Mouse (Mus musculus) cerebellum, adult 9-10 months (tissue): ENCODE measurements around the gene Nadsyn1.

Source experiments
- DNase-seq: peaks from one replicate; pipeline ENCODE4 v3.0.0; 2022

Gene Nadsyn1

DNA sequence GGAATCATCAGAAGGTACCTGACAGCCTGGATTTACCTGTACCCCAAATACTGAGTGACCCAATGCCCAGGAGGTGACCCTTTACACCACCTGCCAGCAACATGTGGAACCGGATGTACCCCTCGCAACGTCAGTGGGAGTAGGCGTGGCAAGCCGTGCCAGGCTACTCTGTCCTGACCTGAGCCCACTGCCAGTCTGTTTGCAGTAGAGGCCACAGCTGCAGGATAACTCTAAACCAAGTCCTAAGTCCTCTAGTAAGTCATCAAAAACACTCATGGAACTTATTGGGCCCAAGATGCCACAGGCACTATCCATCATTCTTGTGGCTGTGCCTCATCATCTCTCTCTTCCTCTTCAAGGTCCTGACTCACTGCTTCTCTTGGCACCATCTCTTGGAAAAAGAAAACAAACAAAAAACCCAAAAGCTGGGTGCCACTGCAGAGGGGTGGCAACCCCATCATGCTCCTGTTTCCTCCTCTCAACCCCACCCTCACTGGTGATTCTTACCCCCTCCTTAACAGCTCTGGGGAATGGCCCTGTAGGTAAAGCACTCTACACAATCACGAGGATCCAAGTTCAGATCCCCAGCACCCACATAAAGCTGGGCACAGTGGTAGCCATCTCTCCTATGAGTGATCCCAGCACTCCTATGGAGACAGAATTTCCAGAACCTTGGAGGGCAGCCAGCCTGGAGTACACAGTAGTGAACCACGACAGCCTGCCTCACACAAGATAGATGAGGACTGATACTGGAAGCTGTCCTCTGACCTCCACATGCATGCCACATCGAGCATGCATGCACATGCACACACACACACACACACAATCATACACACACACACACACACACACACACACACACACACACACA, 21.2 kb downstream of the Nadsyn1 start:
- DNase-seq = no peak

DNA sequence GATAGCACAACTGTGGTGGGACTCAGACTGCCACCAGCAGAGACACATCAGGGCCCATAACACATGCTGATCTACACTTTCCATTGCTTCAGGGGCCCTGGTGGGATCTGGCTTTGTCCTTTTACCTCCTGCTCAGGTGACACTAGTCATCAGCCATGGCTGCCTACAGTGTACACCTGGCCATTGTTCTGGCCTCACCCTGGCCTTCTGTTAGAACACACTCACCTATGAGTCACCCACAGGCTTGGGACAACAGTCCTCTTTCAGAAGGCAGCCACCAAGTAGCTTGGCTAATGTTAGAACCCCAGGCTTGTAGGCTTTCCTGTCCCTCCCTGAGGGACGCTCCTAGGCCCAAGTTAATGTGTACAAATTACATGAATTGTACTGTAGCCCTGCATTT, 21.9 kb downstream of the Nadsyn1 start:
- DNase-seq = no peak

DNA sequence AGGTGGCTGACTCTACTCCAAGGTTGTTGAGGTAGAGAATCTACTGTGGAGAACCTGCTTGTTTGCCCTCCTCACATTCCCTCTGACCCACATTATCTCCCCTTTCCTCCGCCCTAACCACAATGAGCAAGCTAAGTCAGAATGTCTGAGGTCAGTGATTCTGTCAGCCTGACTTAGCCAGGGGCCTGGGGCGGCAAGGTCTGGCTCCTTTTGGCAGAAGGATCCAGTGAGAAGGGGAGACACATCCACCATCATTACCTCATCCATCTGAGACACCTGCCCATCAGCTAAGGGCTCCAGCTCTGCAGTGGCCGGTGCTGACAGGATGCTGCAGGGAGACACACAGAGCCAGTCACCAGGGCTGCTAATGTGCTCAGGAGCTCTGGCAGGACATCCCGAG, 23.9 kb downstream of the Nadsyn1 start:
- no peak for DNase-seq

DNA sequence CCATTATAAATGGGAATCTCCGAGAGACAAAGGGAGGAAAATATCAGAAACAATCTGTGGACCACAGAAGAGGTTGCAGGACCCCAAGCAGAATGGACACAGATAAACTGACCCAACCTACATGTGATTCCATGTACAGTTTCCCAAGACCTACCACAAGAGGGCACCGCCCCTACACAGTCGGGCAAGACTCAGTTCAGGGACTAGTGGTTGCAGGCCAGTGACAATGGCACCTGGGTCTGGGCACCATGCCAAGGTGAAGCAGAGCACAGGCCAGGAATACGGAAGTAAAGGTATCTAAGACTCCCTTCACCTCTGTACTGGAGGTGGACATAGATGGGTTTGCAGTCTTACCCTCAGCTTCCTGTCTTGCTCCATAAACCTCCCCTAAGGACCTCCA, 29.5 kb downstream of the Nadsyn1 start:
- no peak for DNase-seq

DNA sequence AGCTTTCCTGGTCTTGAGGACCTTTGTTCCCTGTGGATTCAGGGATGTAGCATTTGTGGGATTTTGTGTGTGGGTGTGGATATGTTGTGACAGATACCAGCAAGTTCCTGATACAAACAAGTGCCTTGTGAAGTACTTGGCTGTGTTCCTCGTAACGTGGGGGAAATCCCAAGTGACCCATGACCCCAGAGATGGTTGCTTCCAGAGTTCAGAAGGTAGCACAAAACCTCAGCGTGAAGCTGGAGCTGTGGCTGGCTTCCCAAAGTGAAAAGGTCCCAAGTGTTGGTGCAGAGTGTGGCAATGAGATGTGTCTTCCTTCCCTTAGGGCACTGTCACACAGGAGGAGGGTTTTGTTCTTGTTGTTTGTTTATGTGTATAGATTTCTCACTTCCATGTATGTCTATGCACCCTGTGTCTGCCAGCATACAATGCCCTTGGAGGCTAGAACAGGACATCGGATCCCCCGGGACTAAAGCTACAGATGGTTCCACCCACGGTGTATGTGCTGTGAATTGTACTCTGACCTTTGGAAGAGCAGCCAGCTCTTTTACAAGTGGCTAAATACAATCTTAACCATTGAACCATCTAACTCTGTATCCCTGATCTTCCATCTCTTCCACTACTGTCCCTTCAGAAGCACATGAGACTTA, 30.2 kb downstream of the Nadsyn1 start:
- DNase-seq = no peak

DNA sequence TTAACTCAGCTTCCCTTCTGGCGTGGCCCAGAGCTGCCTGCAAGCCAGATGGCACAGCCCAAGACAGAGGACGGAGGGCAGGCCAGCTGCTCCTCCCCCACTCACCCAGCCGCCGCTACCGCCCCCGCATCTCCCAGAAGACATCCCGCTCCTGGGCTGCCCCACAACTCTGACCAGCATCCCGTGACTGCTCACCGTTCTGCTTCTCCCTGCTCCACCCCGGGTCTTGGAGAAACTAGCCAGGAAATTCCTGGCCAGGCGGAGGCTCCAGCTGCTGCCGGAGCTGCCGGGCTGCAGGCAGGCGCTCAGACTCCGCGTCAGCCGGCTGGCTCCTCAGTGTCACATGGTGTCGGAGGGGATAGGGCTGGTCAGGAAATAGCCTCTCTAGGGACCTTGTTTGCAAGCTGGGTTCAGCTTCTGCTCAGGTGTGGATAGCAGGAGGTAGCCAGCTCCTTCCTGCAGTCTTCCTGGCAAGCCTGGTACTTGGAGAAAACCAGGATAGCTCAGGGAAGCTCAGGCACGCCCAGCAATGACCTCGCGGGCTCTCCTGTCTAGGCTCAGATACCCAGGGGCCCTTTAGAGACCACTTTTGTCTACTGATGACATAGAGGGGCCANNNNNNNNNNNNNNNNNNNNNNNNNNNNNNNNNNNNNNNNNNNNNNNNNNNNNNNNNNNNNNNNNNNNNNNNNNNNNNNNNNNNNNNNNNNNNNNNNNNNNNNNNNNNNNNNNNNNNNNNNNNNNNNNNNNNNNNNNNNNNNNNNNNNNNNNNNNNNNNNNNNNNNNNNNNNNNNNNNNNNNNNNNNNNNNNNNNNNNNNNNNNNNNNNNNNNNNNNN, 38.4 kb downstream of the Nadsyn1 start, which contains the start of gene Mrgpre:
Gene Mrgpre, minus strand, starts transcription at position 505 of the 834 bp plus-strand sequence.
- DNase-seq = peak; percentile 32

DNA sequence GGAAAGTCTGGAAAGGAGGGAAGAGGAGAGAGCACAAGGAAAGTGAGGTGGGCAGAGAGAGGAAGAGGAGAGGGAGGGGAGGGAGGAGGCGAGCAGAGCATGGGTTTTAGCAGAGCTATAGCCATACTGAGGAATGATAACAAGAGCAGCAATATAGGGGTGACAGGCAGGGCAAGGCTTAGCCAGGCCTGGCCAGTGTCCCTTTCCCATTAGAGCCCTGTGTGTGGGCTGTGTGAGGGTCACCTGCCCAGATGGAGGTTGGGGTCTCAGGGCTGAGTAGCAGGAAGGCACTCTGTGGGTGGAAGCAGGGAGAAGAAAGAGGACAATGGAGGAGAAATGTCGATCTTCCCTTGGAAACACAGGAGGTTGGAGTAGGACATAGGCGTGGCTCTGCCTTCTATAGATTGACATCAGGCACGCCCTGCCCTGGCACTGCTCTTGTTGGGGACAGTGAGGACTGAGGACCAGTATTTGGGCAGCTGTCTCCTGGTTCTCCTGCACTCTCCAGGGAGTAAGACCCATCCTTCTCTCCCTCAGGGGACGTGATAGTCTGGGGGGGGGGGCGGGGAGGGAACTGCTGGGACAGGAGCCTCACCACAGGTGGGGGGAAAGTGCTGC, 39.2 kb downstream of the Nadsyn1 start:
- DNase-seq = no peak

DNA sequence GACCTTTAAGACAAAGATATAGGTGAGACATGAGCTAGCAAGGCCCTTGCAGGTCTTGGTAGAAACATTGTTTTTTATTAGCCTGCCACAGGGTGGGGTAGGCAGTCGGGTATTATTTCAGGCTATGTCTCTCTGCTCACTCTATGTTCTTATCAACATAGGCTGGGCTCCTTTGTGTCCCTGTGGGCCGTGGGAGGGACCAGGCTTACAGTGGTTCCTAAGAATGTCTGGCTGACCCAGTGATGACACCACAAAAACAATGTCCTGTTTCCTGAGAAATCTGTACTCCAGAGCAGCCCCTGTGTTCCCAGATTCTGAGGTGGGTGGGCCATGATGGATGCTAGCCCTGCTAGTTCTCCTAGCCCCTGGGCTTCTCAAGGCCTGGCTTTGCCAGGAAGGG, 45.3 kb downstream of the Nadsyn1 start:
- DNase-seq = no peak

DNA sequence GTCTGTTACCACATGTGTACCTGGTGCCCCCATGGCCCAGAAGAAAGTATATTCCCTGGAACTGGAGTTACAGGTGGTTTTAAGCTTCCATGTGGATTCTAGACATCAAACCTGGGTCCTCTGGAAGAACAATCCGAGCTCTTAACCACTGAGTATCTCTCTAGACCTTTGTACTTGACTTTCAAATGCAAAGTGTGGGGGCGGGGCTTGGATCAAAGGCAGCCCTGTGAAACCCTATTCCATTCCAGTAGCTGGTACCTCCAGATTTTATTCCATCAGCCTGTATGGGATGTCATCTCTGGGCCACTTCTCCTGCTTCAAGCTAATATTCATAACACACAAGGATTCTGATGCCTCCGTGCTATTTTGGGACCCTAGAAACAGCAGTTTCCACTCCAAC, 46.5 kb downstream of the Nadsyn1 start:
- no peak for DNase-seq

DNA sequence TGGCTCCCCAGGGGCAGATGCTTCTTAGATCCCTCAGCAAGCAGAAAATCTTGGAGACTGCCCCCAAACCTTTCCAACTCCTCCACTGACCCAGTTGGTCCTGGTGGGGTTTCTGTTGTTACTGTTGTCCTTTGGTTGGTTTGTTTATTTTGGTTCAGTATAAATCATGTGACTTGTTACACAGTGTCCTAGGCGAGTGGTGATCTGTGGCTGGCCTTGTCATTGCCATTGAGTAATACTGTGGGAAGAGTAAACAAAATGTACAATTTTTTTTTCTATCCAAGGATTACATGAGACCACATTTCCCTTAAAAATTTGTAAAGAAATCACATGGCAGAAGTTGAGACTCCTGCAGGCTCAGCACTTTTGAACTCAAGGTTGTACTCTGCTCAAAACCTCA, 53.2 kb downstream of the Nadsyn1 start:
- no peak for DNase-seq

DNA sequence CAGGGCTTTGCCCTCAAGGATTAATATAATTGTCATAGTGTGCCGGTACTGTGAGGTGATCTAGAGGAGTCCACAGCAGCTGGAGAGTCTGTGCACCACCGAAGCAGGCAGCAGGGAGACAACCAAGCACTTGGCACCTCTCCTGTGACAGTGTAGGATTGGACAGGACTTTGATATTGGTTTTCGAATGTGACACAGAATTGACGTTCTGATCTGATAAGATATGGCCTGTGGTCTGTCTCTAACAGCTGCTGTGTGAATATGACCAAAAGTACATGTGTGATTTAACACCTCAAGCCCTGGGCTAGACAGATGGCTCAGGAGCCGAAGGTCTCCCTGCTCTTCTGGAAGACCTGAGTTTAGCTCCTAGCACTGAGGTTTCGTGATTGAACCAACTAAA, 54.4 kb downstream of the Nadsyn1 start:
- DNase-seq = no peak

DNA sequence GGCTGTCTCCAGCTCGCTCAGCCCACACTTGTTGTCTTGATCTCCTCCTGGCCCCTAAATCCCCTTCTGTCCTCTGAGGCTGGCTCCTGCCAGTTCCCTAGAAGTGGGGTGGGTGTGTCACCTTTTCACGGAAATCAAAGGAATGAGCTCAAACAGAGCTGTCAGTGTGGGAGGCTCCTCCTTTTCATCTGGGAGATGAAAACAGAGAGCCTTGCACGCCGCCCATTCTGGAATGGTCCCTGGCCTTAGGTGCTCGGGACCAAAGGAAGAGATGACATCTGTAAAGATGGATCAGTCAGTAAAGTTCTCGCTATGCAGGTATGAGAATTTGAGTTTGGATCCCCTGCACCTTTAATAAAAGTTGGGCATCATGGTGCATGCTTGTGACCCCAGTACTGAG, 55.8 kb downstream of the Nadsyn1 start, which contains the start of gene Mrgprg:
Gene Mrgprg, minus strand, starts transcription at position 101 of the 400 bp plus-strand sequence.
- DNase-seq = no peak

DNA sequence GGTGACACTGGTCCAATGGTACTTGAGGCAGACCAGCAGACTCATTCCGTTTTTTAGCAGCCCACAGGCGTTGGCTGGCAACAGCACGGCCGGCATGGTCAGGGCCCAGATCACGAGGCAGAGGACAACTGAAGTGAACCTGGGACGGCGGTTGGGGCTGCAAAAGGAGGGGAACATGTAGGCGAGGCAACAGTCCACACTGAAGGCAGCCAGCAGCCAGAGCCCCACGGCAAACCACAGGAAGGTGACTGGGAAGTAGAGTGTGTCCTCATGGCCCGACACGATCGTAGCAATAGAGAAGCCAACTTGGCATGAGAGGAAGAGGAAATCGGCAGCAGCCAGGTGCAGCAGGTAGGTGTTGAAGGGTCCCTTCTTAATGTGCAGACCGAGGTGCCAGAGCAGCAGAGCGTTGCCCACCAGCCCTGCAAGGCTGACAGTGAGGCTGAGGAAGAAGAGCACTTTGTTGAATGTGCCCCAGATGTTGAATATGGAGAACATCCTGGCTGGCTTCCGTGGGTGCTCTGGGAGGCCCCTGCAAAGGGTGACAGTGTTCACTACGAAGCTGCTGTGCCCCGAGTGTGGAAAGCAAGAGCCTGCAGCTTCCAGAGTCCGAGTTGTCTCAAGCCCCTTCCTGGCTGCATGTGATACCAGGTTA, 57.6 kb downstream of the Nadsyn1 start:
- no peak for DNase-seq

DNA sequence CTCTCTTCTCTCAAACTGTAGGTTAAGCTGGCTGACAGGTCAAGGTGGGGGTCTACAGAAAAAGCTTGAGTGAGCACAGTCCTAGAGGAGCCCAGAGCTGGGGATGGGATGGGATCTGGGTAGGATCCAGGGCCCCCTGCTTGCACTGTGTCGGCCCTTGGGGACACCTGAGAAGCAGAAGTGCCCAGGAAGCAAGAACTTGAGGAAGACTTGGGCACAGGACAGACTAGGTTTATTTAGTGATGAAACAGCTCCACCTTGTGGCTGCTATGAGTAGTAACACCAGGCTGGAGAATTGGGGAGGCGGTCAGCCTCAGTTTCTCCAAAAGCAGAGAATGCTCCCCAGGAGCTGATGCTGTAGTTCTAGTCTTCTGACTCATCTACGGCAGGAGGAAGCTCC, 58.9 kb downstream of the Nadsyn1 start:
- no peak for DNase-seq

DNA sequence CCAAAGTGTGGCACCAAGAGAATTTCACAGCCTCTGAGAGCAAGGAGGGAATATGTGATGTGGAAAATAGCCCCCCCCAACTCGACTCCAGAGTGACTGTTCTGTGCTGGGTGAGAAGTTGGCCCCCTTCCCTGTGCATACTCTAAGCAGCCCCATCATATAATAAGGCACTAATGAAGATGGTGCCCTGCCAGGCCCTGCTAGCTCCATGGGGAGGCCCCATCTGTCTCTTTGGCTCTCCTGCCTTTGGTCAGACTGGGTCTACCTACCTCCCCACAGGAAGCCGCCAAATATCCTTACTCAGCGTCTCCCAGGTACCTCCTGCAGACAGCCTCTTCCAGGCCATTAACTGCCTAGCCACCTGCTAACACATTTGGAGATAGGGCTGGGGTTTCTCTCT, 63.7 kb downstream of the Nadsyn1 start:
- DNase-seq = peak; percentile 86

DNA sequence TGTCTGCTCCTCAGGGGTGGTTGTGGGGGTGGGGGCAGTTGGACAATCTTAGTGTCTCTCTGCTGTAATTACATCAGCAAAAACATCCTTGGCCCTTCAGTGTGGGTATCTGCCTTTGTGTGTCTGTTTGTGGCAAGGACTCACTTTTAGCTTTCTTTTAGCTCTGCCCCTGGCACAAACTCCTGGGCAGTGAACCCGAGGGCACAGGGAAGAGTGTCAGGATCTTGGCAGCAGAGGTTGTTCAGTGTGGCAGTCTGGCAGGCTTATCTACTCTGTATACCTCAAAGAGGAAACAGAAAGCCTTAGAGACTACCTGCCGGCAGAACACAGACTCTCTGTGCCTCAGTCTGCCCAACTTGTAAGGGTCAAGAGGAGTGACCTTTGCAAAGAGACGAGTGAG, 65.0 kb downstream of the Nadsyn1 start:
- no peak for DNase-seq

DNA sequence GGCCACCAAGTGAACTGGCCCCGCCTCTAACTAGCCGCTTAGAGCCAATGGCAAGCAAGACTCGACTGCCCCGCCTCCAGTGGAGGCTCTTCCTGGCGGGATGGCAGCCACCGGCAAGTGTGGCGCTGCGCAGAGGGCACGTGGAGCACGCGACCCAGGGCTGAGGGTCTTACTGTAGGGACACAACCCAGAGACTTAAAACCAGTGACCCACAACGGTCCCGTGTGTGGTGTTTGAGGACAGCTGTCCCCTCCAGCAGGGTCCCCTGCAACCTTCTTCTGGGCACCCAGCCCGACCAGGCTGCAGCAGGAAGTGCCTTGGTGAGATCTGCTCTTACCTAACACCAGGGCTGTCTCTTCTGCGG, 65.6 kb downstream of the Nadsyn1 start:
- DNase-seq = peak; percentile 48

DNA sequence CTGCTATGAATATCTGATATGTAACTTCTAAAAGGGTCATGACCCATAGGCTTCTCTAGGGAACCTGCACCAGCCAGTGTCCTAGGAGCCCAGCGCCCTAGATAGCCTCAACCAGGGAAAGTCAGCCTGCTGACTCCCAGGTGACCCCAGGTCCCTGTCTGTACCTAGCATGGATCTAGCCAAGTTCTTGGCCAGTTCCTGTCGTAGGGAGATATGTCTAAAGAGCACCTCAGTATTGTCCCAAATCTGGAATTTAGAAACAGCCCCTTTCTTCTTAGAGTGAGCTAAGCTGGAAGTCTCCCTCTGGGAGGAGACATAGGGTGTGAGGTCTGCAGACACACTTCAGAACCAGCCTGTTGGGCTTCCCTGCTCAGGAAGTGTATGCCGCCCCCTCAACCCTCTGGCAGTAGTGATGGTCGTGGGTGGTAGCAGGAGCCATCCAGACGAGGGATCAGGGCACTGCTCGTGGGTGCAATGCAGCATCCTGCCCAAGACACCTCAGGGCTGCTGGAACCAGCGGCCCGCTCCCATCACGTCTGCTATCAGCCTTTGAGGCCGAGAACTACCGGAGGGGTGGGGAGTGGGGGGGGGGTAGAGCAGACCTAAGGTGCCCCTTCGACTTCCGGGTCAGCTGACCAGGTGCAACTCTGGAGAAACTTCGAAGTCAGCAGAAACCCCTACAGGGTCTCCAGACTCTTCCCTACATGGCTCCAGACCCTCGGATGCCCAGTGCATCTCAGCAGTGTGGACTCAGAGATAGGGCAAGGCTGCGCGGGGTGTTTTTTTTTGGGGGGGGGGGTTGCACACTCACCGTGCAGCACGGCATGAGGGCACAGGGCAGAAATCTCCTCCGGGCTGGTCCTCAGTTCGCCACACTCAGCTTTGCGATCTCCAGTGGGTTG, 66.3 kb downstream of the Nadsyn1 start, which contains the start of gene Osbpl5:
Gene Osbpl5, minus strand, starts transcription at position 861 of the 902 bp plus-strand sequence.
- no peak for DNase-seq

DNA sequence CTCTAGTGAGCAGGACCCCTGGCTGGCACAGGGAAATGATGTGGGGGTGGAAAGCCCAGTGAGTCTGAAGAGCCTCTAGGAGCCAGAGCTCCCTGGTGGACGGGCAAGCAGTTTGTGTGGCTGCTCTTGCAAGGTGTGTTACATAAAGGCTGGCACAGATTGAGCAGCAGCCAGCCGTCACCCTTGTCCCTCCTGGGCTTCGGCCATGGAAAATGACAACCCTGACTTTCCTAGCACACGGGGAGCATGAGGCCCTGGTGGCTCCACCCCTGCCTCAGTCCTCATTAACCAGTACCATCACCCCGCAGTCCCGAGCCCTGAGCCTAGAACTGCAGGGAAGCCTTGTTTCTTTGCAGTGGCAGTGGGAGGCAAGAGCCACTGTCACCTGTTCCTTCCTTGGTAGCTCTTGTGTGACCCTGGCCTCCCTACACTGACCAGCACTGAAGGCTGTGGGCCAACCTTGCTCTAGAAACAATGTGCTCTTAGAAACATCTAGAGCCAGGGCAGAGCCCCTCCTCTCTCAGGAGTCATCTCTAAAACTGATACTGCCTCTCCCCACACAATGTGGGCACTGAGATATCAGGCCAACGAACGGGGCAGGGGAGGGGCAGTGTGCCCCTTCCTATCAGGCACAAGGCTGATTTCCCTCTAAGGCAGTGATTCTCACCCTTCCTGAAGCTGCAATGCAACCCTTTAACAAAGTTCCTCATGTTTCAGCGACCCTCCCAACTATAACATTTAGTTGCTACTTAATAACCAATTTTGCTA, 67.1 kb downstream of the Nadsyn1 start:
- no peak for DNase-seq

DNA sequence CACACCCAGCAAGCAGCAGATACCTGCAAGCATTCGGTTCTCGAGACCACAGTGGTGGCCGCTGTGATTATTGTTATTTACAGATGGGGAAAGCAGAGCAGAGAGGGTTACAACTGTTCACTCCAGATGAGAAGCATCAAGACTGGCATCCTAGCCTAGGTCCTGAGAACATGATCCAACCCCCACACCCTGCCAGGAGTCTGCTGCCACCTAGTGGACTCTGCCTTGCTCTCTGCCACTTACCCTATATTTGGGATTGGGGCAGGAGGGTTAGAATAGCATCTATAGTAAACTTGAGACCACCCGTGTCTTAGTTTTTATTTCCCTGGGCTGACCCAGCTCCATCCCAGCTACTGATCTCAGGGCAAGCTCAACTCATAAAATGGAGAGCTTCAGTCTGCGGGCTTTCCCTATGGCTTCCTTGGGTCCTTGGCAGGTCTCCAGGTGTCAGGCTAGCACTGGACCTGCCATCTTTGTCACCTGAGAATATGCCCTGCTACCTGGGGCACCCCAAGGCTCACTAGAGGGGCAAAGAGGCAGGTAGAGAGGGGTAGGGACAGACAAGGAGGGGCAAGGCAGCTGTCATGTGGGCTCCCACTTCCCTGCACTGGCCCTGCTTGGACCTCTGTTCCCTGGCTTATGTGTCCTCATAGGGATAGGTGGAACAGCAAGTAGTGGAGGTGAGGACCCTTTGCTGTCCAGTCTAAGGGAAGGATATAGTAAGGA, 68.5 kb downstream of the Nadsyn1 start:
- peak; percentile 59 for DNase-seq
